Mouse (Mus musculus): Measurements from ENCODE around the gene Fntb.

GRCm38 (mm10) chr12:76784056-76784619 is 18.7 kb downstream of the Fntb start:
- no peak for TF ChIP-seq CTCF (IDR thresholded peaks at IDR 0.05; ENCODE audit: low read depth, low read length)
- TF ChIP-seq EP300 (IDR thresholded peaks at IDR 0.05; ENCODE audit: insufficient read depth, low read depth, low read length) = no peak
- no peak for TF ChIP-seq POLR2A (IDR thresholded peaks at IDR 0.05; ENCODE audit: insufficient read depth, low read length)

All from ES-Bruce4 (cell line).